Mouse (Mus musculus): ENCODE measurements at regions not wholly inside any gene's neighbourhood (a gene's known extent, or its start where the extent isn't known, plus 50 kb on each side); places are given as distances from the start of the nearest gene placed in this dataset.

DNA sequence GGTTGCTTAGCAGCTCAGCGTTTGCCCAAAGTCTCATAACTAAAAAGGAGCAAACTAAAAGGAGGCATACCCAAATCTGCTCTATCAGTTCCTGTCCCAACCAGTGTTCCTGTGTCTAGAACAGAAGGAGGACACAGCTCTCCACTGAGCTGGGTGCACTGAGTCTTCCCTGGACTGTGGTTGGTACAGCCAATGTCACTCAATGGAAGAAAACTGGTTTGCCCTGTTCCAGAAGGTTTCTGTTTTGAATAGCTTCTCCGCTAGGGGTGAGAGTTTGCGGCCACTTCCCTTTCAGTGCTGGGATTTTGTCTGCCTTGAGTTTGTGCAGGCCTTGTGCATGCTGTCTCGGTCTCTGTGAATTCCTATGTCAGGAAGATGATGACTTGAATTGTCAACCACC is 194.6 kb upstream of the Map3k7 start:
- intact Hi-C loops (cut with DNase I): no loop called here
- DNase-seq: no peak

DNA sequence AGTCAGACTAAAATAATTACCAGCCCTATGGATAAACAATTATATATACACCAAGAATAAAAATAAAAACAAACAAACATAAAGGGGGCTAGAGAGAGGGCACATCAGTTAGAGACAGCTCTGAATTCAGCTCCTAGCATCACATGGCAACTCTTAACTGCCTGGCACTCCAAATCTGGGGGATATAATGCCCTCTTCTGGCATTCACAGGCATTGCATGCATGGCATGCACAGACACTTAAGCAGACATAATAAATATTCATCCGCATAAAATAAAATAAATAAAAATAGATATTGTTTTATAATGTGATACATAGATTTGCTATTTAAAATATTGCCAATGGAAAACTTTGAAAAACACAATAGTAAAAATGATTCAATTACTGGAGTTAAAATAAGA is 177.6 kb upstream of the Map3k7 start:
- DNase-seq: no peak
- intact Hi-C loops (cut with DNase I): no loop called here

DNA sequence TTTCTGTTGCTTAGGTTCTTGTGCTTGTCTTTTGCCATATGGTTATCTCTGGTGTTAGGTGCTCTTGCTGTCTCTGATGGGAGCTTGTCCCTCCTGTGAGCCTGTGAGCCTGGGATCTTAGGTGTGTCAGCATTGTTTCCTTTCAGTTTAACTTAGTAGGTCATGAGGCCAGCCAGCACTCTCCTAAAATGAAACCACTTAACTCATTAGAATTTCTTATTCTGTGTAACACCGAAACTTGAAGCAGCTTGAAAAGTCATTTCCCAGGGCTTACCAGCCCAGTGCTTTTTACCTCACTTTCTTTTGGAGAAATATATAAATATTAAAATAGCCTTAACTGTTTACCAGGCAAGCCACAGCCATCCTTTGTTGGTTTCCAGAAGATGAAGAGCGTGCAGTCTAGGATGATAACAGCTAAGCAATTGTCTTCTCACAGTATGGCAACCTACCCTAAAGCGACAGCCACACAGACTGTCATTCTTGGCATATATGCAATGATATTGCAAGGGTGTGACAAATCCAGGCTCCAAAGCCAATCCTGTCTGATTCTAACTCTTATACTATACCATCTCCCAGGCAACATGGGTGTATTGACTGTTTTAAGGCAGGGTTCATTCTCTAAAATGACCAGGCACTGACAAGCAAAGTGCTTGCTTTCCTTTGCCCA is 146.2 kb upstream of the Map3k7 start:
- no peak for DNase-seq
- intact Hi-C loops (cut with DNase I): no loop called here

DNA sequence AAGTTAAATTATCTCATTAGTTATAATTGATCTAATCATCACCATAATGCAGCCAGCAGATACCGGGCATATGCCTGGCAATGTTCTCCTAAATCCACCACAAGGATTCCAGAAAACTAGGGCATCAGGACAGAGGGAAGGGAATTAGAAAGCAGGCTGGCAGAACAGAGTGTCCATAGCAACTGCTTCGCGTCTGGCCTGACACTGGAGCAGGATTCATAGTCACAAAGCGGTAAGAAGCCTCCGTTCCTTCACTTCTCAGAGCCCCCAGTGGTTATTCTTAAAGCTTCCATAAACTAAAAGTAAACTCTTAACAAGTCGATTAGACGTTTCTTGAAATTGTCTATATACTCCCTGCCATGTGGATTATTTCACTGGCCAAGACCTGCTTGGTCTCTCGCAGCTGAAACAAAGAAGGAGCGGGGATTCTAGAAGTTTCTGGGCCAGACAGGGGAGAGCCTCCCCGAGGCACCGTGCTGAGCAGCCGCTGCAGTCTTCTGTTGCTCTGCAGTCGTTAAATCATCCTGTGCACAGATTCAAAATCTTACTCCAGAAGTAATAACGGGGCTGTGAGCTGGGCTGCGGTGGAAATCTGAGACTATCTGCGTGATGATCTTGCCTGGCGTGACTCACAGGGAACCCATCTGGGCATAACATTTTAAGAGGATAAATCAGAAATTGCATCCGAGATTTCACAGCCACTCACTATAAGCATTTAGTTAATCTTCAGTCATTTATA is 144.2 kb upstream of the Map3k7 start:
- no peak for DNase-seq

DNA sequence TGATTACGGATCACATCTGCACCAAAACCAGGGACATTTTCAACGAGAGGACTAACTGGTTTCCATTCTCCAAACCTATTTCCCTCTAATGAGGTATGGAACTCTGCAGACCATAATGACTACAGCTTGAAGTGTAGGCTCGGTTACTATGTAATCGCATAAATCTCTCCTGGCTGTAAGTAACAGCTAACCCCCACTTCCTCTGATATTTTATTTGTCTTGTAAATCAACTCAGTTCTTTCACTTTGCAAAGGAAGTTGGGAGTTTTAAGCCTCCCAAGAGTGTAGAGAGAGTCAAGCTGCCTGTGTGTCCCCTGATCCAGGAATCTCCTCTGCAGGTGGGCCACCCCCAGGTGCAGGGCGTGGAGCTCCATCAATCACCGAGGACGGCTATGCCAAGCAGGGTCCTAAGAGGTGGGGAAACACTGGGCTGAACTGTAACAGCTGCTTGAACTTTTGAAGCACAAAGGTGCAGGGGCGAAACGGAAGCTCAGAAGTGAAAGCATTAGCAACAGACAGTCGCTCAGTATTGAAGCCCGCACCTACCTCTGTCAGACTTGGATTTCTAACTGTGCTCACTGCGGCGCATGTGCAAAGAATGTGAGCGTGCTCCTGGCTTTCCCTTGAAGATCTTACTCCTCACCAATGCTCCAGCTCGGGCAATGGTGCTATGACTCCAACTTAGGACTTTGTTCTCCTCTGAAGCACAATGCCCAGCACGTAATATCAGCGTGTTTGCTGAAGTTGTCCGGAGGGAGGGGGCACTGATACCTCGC is 140.1 kb upstream of the Map3k7 start:
- DNase-seq: peak; percentile 29 to 35
- intact Hi-C loops (cut with DNase I): loop anchor here (10.0 kb wide), 1 partner anchor 111 kb away; no protein-coding TSS in a partner anchor

More for the DNA sequence above, 144.2 kb upstream of the Map3k7 start:
- intact Hi-C loops (cut with DNase I): loop anchor here (10.0 kb wide), 1 partner anchor 115 kb away; no protein-coding TSS in a partner anchor

DNA sequence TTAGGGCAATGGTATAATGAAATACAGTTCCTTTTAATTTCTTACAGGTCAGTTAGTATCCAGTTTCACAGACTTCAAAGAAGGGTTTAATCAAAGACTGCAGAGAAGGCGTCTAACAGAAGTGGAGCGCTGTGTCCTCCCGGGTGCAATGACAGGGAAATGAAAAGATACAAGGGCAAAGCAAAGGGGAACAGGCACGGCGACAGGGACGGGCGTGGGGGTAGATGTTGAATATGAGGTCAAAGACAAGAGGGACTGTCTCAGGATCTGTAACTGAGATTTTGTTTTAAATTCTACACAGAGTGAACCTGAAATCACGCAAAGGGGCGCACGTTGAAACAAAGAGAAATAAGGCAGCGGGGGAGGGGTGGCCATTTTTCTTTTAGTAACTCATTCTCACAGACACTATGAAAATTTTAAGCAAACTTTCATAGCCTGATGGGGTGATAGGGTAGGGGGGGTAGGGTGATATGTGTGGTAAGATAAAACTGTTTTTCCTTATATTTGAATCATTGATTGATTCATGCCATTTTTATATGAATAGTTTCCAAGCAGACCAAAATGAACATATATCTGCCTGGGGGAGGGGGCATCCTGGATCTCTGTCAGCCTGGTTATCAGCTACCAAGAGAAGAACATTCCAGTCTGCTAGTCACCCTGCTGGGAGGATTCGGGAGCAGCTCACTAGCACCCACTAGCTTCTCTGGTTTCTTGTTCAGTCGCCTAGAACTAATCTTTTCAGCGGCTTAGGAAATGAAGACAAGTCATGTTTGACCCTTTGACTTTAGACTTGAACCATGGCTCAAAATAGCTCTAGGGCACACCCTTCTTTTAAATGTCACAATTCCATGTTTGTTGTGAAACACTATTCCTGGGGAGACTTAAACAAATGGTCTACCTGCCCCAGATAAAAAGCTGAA is 139.1 kb upstream of the Map3k7 start:
- DNase-seq: peak; percentile 22 to 34
- intact Hi-C loops (cut with DNase I): loop anchor here (10.0 kb wide), 1 partner anchor 110 kb away; no protein-coding TSS in a partner anchor

DNA sequence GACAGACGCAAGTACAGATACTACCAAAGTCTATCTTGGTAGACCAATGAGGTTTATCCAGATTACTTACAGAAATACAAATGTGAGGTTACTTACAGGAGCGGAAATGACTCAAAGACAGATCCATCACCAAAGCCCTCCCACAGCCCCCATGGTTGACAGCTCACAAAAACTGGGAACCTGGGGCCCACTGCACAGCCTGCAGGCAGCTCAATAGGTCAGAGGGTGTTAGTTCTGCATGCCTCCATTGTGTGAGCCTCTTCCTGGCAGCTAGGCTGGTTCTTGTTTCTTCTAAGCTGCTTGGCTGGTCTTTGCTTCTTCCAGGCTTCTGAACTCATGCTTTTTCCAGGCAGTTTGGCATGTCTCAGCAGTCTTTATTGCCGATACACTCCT is 138.5 kb upstream of the Map3k7 start:
- DNase-seq: no peak
- intact Hi-C loops (cut with DNase I): loop anchor here (10.0 kb wide), 1 partner anchor 109 kb away; no protein-coding TSS in a partner anchor

DNA sequence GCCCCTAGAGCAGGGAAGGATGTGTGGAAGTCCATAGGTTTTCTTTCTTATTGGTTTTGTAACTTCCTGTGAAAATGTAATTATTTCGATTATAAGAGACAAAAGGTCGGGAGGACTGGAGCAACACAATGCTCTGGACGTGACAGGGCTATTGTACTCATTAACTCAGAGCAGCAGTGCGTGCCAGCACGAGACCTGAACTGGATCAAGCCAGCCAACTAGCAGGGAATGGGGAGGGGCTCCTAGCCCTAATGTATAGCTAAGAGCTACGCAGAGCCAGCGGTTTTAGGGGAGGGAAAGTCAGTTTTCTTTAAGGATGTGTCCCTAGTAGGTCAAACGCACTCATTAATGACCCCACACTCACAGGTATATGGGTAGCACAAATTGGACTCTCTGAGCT is 137.2 kb upstream of the Map3k7 start:
- intact Hi-C loops (cut with DNase I): loop anchor here (10.0 kb wide), 1 partner anchor 108 kb away; no protein-coding TSS in a partner anchor
- no peak for DNase-seq

DNA sequence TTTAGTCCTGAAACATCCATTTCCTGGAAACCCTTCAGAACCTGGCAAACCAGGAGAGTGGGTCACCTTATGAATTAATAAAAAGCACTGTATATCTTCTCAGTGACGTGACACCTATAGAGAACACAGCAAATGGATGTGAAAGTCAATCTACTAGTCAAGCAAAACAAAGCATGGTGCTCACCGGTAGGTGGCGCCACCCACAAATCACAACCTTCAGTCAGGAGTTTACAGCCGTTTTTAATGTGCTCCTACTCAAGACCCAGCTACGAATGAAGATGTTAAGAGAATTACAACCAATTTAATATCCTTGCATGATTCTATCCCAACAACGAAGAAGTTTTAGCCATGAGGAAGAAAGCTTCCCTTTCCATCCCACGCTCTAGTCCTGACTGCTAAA is 136.6 kb upstream of the Map3k7 start:
- peak in 1 of 2 experiments; percentile 36 for DNase-seq
- intact Hi-C loops (cut with DNase I): loop anchor here (10.0 kb wide), 1 partner anchor 108 kb away; no protein-coding TSS in a partner anchor

DNA sequence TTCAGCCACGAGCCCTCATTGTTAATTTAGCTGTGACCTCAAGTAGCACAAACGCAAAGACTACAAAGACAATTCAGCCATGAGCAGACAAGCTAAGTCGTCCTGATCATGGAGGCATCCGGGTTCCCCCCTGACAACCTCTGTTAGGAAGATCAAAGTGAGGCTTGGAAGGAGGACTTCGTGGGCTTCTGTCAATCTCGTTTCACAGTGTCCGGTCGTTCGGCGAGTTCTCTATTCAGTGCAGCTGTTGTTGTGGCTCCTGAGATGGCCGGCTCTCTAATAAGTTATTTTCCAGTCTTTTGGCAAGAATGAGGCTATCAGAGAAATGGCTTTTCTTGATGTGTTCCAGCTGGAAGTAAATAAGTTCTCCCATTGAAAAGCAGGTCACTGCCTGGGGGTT is 133.7 kb upstream of the Map3k7 start:
- no peak for DNase-seq

DNA sequence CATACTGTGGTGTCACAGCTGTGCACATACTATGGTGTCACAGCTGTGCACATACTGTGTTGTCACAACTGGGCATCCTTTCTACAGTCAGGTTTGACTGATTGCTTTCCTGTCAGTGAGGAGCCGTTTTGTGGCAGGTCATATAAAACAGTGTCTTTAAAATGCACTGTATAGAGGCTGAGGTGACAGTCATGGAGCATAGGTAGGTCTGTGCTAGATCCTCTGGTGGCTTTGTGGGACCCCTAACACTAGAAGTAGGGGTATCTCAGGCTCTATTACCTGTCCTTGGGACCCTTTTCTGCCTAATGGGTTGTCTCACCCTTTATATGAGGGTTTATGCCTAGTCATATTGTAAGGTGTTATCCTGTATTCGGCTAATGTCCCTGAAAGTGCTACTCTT is 132.4 kb upstream of the Map3k7 start:
- intact Hi-C loops (cut with DNase I): no loop called here
- DNase-seq: no peak

More for the DNA sequence above, 133.7 kb upstream of the Map3k7 start:
- intact Hi-C loops (cut with DNase I): no loop called here

DNA sequence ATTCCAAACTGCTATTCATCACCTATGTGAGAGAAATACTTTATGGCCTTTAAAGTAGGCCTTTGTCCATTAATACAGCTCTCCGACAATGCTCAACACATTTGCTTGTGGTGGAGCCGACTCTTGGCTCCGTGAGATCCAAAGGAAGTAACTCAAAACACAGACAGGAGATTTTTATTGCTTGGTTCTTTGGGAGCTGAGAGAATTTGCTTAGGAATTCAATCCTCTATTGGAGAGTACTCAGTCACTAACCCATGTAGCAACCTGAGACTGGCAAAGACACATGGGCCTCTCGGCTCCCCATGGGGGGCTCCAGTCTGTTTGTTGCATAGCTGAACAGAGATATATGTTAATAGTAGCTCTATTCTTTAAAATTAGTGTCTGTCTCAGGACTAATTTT is 130.1 kb upstream of the Map3k7 start:
- intact Hi-C loops (cut with DNase I): no loop called here
- no peak for DNase-seq

DNA sequence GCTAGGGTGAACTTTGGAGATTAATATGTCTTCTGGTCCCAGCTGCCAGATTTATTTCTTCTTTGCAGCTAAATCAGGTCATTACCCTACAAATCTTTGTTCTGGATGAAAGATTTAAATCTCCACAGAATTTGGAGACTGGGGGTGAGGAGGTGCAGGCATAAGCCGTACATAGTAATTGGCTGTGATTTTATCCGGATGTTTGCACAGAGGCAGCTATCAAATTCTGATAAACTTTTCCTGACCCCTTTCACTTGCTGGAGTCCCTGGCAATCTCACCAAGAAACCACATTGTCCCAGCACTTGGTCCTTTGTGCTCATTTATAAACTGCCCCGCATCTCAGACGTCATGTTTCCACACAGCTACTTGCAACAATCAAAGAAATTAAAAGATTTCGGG is 128.8 kb upstream of the Map3k7 start:
- intact Hi-C loops (cut with DNase I): no loop called here
- no peak for DNase-seq

DNA sequence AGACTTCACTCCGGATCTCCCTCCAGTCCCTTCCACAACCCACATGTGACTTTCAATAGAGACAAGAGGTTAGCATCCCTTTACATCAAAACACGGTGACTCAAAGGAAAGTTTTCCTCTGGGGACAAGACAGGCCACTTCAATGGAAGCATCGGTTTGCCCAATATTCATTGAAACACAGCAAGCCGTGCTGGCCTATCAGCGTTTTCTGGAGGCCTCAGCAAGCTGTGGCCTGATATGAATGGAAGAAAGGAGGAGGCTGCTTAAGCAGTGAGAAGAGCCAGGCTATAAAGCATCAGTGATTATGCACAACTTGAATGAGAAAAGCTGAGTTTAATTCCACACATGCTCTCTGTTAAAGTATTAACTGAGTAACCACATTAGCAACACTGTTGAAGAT is 125.3 kb upstream of the Map3k7 start:
- DNase-seq: no peak
- intact Hi-C loops (cut with DNase I): no loop called here

DNA sequence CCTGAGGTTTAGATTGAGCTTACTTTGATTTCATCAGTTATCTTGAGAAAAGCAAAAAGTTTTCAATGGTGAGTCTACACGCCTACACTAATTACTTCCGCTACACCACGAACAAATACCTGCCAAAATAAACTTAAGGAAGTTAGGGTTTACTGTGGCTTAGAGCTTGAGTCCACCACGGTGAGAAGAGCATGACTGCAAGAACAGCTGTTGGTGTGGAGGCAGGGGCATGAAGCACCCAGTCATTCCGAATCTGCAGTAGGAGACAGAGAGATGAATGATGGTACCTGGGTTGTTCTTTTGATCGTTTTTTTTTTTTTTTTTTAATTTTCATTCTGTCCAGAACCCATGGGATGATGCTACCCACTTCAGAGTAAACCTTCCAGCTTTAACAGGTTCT is 114.1 kb upstream of the Map3k7 start:
- intact Hi-C loops (cut with DNase I): no loop called here
- DNase-seq: no peak

DNA sequence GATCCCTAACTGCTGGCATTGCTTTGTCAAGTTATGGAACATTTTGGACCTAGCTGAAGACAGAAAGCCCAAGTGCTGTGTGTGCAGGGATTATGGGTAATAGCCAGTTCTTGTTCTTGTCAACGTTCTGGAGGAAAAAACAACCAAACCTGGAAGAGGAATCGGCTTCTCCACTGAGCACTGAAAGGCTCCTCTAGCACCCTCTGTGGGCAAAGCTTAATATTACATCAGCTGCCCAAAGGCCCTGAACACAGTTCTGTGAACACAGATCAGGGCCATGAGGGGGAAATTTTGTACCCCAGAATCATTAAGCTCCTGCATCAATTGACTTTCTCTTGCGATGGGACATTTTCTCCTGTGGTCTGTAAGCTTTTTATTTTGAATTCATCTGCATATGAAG is 112.9 kb upstream of the Map3k7 start:
- peak; percentile 24 to 32 for DNase-seq
- intact Hi-C loops (cut with DNase I): no loop called here

DNA sequence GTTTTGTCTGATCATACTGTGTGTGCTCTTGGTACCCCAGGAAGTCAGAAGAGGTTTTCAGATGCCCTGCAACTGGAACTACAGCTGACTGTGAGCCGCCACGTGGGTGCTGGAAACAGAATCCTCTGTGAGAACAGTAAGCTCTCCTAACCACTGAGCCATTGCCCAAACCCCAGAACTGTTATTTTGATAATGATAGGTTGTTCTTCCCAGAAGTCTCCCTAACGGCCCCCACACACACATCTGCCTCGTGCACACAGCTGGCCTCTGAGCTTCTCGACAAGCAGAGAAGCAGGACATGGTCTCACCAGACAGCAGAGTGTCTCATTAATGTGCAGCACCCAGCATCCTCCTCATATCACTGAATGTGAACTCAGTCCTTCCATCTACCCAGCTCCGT is 110.0 kb upstream of the Map3k7 start:
- intact Hi-C loops (cut with DNase I): no loop called here
- no peak for DNase-seq

DNA sequence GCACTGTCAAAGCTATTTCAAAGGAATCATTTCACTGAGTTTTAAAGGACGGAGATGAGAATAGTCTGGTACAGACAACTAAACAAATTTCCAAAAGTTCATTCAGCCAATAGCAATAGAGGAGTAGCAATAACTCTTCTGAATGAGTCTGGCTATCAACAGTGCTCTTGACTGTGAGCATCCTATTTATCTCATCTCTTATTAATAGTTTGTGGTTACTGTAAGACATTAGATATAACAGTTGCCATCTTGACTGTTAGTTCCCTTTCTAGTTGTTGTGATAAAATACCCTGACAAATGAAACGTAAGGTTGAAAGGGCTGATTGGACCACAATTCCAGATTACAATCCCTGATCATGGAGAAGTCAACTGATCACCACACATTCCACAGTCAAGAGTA is 103.5 kb upstream of the Map3k7 start:
- intact Hi-C loops (cut with DNase I): no loop called here
- DNase-seq: no peak

DNA sequence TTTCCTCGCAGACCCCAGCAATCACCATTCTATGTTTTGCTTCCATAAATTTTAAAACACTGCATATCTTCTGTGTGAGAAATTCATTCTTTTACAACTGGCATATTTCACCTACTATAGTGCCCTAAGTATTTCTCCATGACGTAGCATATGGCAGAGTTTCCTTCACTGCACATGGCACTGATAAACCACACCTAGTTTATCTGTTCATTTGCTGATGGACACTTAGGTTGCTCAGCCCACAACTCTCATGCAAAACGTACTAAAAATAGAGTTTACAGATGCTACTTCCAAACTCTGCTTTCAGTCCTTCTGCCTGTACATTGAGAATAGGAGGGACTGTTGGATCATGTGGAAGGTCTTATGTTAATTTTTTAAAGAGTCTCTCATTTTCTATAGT is 102.7 kb upstream of the Map3k7 start:
- no peak for DNase-seq
- intact Hi-C loops (cut with DNase I): no loop called here
